Mouse (Mus musculus): Measurements from ENCODE around the gene Klk6. TPM values are rescaled to one million over a fixed set of nuclear protein-coding genes. Genes with fewer than 3 reads are reported as not detected.

Gene Klk6
- 0.15 TPM in 1 of 2 replicates, not detected in the other for polyA plus RNA-seq (2015; fragmentation: Nextera tagmentation; extraction: Ambion mirVana)

DNA sequence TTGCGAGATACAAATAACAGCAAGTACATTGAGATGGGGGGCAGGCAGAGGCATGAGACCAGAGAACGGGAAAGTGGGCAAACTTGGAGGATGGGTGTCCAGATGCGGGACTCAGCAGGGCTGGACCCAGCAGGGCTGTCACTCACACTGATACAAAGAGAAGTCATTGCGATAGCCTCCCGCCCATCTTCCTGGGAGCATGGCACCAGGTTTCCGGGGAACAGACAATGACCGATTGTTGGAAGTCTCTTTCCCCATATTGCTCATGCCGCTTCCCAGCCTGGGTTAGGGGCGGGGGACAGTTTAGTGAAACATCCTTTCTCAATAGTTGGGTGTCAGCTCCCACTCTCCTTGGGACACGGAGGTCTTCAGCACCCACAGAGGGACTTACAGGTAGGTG, at the start of gene Klk6:
Gene Klk6, plus strand, starts transcription at position 301 of the 400 bp plus-strand sequence.
- Histone ChIP-seq H3K9ac (replicated peaks; ENCODE audit: low read length) (no peak within 1 kb of the TSS), H3K27ac (ENCODE audit: low read length) (no peak within 1 kb of the TSS), H3K4me3 (ENCODE audit: low read length) (no peak within 1 kb of the TSS), H3K27me3 (ENCODE audit: insufficient read depth, low read length) (no peaks in the 10 kb centered on the region), H3K9me3 (ENCODE audit: low read length) (no peaks in the 10 kb centered on the region; the same call in 1 of the 2 replicates), H3K36me3 (ENCODE audit: insufficient read depth, low read length) (no peaks in the 10 kb centered on the region), H3K4me2 (replicated peaks; ENCODE audit: low read depth, low read length) (no peak within 1 kb of the TSS), H3K4me1 (ENCODE audit: insufficient read depth, low read length) (no peaks in the 10 kb centered on the region)
- no peak for ATAC-seq (ENCODE audit: low FRiP score, low TSS enrichment)
- WGBS, result 86% methylated on average over 10 of the region's 10 CpGs

DNA sequence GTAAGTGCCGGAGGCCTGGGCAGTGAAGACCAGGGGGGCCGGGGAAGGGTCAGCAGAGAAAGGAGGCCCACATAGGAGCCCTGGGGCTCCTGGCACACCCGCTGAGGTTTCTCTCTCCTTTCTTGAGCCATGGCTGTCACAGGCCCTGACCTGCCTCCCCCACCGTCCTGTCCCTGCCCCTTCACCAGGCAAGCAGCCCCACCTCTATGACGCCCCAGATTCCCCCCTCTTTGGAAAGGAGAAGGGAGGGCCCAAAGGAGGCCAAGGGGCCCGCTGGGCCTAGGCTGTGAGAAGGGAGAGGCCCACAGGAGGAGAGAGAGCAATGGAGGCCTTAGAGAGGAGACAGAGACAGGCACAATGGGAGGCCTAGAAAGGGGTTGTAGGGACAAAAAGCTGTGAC, 49.5 kb upstream of the Klk6 start:
- H3K4me2 ChIP-seq (replicated peaks; ENCODE audit: low read depth, low read length), result no peak overlapping the region
- 60% methylated on average over 6 of the region's 6 CpGs for WGBS
- no peaks in the 10 kb centered on the region for H3K4me1 ChIP-seq (ENCODE audit: insufficient read depth, low read length)
- H3K36me3 ChIP-seq (ENCODE audit: insufficient read depth, low read length), result no peaks in the 10 kb centered on the region
- H3K27me3 ChIP-seq (ENCODE audit: insufficient read depth, low read length), result no peaks in the 10 kb centered on the region
- no peak for ATAC-seq (ENCODE audit: low FRiP score, low TSS enrichment)
- no peak overlapping the region for H3K27ac ChIP-seq (ENCODE audit: low read length)
- no peaks in the 10 kb centered on the region for H3K9me3 ChIP-seq (ENCODE audit: low read length)
- no peak overlapping the region for H3K9ac ChIP-seq (replicated peaks; ENCODE audit: low read length)
- no peak overlapping the region for H3K4me3 ChIP-seq (ENCODE audit: low read length)

DNA sequence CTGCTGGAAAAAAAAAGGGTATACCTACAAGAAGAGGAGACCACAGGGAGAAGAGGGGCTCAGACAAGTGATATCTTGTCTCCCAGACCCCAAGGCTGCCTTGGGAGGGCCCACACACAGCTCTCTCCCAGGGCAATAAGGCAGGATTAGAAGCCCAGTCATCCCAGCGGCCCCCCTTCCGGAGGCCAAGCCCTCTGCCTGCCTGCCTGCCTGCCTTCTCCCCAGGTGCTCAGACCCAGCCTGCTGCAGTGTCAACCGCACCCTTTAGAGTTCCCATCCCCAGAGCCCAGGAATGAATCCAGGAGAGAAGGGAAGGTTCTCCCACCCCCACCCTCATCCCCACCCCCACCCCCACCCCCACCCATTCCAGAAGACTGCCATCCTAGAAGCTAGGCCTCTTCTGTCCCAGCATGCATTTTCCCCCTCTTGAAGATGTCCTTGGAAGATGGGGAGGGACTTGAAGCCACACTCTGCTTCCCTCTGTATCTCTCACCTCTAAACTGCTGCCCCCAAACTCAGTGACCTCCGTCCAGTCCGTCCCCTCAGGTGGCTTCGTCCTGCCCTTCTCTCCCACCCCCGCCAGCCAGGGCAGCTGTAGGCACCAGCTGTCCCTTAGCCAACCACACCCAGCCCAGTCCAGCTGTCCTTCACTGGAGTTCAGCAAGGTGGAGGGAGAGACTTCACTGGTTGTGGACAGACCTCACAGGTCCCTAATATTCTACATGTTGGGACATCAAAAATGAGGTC, 48.8 kb upstream of the Klk6 start:
- no peaks in the 10 kb centered on the region for H3K36me3 ChIP-seq (ENCODE audit: insufficient read depth, low read length)
- no peak overlapping the region for H3K4me3 ChIP-seq (ENCODE audit: low read length)
- H3K9ac ChIP-seq (replicated peaks; ENCODE audit: low read length), result no peak overlapping the region
- no peak overlapping the region for H3K4me2 ChIP-seq (replicated peaks; ENCODE audit: low read depth, low read length)
- H3K9me3 ChIP-seq (ENCODE audit: low read length), result no peaks in the 10 kb centered on the region
- H3K27ac ChIP-seq (ENCODE audit: low read length), result no peak overlapping the region
- ATAC-seq (ENCODE audit: low FRiP score, low TSS enrichment), result no peak
- H3K4me1 ChIP-seq (ENCODE audit: insufficient read depth, low read length), result no peaks in the 10 kb centered on the region
- WGBS, result 55% methylated on average over 6 of the region's 7 CpGs
- no peaks in the 10 kb centered on the region for H3K27me3 ChIP-seq (ENCODE audit: insufficient read depth, low read length)

DNA sequence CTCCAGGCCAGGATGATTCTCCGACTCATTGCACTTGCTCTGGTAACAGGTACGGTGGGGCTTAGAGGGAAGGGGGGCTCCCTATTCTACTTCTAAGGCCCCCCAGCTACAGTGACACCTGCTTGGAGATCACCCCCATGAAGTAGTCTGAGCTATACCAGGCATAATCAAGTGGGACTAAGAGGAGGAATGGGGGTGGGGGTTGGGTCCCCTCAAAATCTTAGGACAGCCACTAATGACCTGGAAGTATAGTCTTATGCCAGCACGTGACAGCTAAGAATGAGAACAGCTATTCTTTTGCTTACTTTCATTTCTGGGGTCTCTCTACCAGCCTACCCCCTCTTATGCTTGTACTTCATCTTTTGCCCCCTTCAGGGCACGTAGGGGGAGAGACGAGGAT, 47.8 kb upstream of the Klk6 start:
- H3K27me3 ChIP-seq (ENCODE audit: insufficient read depth, low read length), result no peaks in the 10 kb centered on the region
- no peak overlapping the region for H3K4me3 ChIP-seq (ENCODE audit: low read length)
- WGBS, result 86% methylated on average over 5 of the region's 5 CpGs
- no peak overlapping the region for H3K9ac ChIP-seq (replicated peaks; ENCODE audit: low read length)
- H3K9me3 ChIP-seq (ENCODE audit: low read length), result no peaks in the 10 kb centered on the region
- no peak overlapping the region for H3K4me2 ChIP-seq (replicated peaks; ENCODE audit: low read depth, low read length)
- H3K4me1 ChIP-seq (ENCODE audit: insufficient read depth, low read length), result no peaks in the 10 kb centered on the region
- no peaks in the 10 kb centered on the region for H3K36me3 ChIP-seq (ENCODE audit: insufficient read depth, low read length)
- no peak overlapping the region for H3K27ac ChIP-seq (ENCODE audit: low read length)
- ATAC-seq (ENCODE audit: low FRiP score, low TSS enrichment), result no peak

DNA sequence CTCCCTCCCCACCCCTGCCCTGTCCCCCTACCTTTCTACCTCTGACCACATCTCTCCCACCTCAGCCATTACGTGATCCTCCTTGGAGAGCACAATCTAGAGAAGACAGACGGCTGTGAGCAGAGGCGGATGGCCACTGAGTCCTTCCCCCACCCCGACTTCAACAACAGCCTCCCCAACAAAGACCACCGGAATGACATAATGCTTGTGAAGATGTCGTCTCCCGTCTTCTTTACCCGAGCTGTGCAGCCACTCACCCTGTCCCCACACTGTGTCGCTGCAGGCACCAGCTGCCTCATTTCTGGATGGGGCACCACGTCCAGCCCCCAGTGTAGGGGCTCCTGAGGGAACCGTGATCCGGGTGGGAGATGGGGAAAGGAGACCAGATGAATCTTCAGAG, 46.9 kb upstream of the Klk6 start:
- no peak for ATAC-seq (ENCODE audit: low FRiP score, low TSS enrichment)
- H3K4me1 ChIP-seq (ENCODE audit: insufficient read depth, low read length), result 0 out of 2 replicates have a peak, but pooled peaks cover 4% of the 10 kb centered on the region
- 83% methylated on average over 12 of the region's 12 CpGs for WGBS

DNA sequence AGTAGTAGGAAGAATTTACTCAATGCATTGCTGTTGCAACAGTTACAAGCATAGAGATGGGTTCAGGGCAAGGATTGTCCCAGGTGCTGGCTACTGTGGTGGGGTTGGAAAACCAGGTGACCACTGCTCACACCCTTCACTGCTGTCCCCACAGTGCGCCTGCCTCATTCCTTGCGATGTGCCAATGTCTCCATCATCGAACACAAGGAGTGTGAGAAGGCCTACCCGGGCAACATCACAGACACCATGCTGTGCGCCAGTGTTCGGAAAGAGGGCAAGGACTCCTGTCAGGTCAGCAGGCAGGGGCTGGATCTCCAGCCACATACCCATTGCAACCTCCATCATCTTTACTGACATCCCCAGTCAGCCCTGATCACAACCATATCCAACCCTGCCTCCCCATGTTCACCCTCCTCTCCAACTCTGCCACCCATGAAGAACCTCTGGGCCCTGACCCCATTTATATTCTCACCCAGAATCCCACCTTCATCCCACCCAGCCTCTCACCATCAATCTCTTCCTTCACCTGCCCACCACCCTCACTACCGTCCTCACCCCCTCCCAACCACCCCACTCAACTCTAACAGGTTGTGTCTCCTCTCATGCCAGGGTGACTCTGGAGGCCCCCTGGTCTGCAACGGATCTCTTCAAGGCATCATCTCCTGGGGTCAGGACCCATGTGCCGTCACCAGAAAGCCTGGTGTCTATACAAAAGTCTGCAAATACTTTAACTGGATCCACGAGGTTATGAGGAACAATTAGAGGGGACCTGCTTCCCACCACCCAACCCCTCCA, 45.9 kb upstream of the Klk6 start:
- H3K27me3 ChIP-seq (ENCODE audit: insufficient read depth, low read length), result no peaks in the 10 kb centered on the region; the same call in 1 of the 2 replicates
- H3K9ac ChIP-seq (replicated peaks; ENCODE audit: low read length), result no peak overlapping the region
- no peak overlapping the region for H3K4me2 ChIP-seq (replicated peaks; ENCODE audit: low read depth, low read length)
- no peak overlapping the region for H3K27ac ChIP-seq (ENCODE audit: low read length)
- H3K4me3 ChIP-seq (ENCODE audit: low read length), result no peak overlapping the region
- no peak for ATAC-seq (ENCODE audit: low FRiP score, low TSS enrichment)
- H3K36me3 ChIP-seq (ENCODE audit: insufficient read depth, low read length), result no peaks in the 10 kb centered on the region
- H3K9me3 ChIP-seq (ENCODE audit: low read length), result no peaks in the 10 kb centered on the region
- H3K4me1 ChIP-seq (ENCODE audit: insufficient read depth, low read length), result peaks cover 8% of the 10 kb centered on the region; the same call in 1 of the 2 replicates
- 91% methylated on average over 10 of the region's 10 CpGs for WGBS

More for the DNA sequence above, 46.9 kb upstream of the Klk6 start:
- no peaks in the 10 kb centered on the region for H3K9me3 ChIP-seq (ENCODE audit: low read length)
- no peaks in the 10 kb centered on the region for H3K27me3 ChIP-seq (ENCODE audit: insufficient read depth, low read length)
- H3K27ac ChIP-seq (ENCODE audit: low read length), result no peak overlapping the region
- H3K36me3 ChIP-seq (ENCODE audit: insufficient read depth, low read length), result no peaks in the 10 kb centered on the region
- H3K4me3 ChIP-seq (ENCODE audit: low read length), result no peak overlapping the region
- no peak overlapping the region for H3K9ac ChIP-seq (replicated peaks; ENCODE audit: low read length)
- no peak overlapping the region for H3K4me2 ChIP-seq (replicated peaks; ENCODE audit: low read depth, low read length)

DNA sequence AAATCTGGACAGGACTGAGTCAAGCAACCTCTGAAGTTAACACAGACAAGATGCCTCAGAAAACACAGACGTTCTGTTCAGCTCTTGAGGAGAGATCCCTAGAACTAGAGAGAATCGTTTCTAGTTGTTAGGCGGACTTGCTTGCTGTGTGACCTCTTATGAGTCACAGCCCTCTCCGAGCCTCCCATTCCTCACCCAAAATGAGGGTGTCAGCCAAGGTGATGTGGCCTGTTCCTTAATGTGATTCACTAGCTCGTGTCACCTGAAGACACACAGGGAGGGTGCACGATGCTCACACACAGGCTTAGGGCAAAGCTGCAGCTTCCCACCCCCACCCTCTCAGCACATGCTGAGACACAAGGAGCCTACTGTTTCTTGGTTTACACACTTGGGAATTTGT, 44.1 kb upstream of the Klk6 start:
- whole genome bisulfite sequencing, result 58% methylated on average over 6 of the region's 6 CpGs
- no peak overlapping the region for H3K4me3 ChIP-seq (ENCODE audit: low read length)

DNA sequence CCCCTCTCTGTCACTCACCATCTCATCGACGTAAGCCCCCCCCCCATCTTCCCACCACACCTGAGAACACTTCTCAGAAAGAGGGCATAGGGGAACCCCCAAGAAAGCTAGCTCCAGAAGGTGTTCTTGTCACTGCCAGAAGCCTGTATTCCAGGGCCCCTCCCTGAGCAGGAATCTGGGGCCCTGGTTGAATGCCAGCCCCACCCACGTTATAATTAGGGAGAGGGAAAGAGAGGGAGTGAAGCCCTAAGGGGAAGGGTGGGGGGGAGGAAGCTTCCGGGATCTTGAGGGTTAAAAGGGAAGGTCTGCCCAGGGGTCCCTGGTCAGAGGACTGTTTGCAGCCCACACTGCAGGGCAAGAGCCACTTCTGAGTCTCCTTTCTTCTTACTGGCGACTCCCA, 43.6 kb upstream of the Klk6 start, which contains the start of gene Klk10:
Gene Klk10, plus strand, starts transcription at position 290 of the 400 bp plus-strand sequence.
- H3K4me2 ChIP-seq (replicated peaks; ENCODE audit: low read depth, low read length), result no peak within 1 kb of the TSS
- no peak within 1 kb of the TSS for H3K27ac ChIP-seq (ENCODE audit: low read length)
- peaks cover 2% of the 10 kb centered on the region; the same call in 1 of the 2 replicates for H3K27me3 ChIP-seq (ENCODE audit: insufficient read depth, low read length)
- H3K9me3 ChIP-seq (ENCODE audit: low read length), result no peaks in the 10 kb centered on the region
- ATAC-seq (ENCODE audit: low FRiP score, low TSS enrichment), result no peak
- no peaks in the 10 kb centered on the region for H3K36me3 ChIP-seq (ENCODE audit: insufficient read depth, low read length)
- 55% methylated on average over 5 of the region's 5 CpGs for WGBS
- no peak within 1 kb of the TSS for H3K4me3 ChIP-seq (ENCODE audit: low read length)
- no peak within 1 kb of the TSS for H3K9ac ChIP-seq (replicated peaks; ENCODE audit: low read length)
- peaks cover 8% of the 10 kb centered on the region; the same call in 1 of the 2 replicates for H3K4me1 ChIP-seq (ENCODE audit: insufficient read depth, low read length)

More for the DNA sequence above, 44.1 kb upstream of the Klk6 start:
- H3K36me3 ChIP-seq (ENCODE audit: insufficient read depth, low read length), result no peaks in the 10 kb centered on the region
- H3K27me3 ChIP-seq (ENCODE audit: insufficient read depth, low read length), result peaks cover 2% of the 10 kb centered on the region; the same call in 1 of the 2 replicates
- H3K4me1 ChIP-seq (ENCODE audit: insufficient read depth, low read length), result peaks cover 8% of the 10 kb centered on the region; the same call in 1 of the 2 replicates
- no peaks in the 10 kb centered on the region for H3K9me3 ChIP-seq (ENCODE audit: low read length)
- no peak overlapping the region for H3K27ac ChIP-seq (ENCODE audit: low read length)
- no peak overlapping the region for H3K9ac ChIP-seq (replicated peaks; ENCODE audit: low read length)
- ATAC-seq (ENCODE audit: low FRiP score, low TSS enrichment), result no peak
- H3K4me2 ChIP-seq (replicated peaks; ENCODE audit: low read depth, low read length), result no peak overlapping the region

DNA sequence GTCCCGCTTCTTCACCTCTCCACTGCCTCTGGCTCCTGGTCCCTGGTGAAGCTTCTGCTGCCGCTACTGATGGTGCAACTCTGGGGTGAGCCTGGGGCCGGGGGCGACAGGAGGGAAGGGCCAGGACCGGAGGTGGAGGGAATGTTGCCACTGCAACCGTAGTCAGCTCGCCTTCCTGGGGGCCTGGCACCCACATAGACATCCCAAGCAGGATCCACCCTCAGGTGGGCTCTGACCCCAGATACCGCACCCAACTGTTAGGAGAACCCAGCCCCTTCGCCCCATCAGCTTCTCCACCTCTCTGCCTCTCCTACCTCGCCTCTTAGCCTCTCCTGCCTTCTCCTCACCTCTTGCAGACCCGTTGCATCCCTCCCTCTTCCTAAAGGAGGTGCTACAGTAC, 42.8 kb upstream of the Klk6 start:
- no peaks in the 10 kb centered on the region for H3K36me3 ChIP-seq (ENCODE audit: insufficient read depth, low read length)
- no peaks in the 10 kb centered on the region for H3K9me3 ChIP-seq (ENCODE audit: low read length)
- H3K9ac ChIP-seq (replicated peaks; ENCODE audit: low read length), result no peak overlapping the region
- 84% methylated on average over 11 of the region's 11 CpGs for WGBS
- no peak overlapping the region for H3K4me2 ChIP-seq (replicated peaks; ENCODE audit: low read depth, low read length)
- H3K27me3 ChIP-seq (ENCODE audit: insufficient read depth, low read length), result peaks cover 2% of the 10 kb centered on the region; the same call in 1 of the 2 replicates
- no peak overlapping the region for H3K4me3 ChIP-seq (ENCODE audit: low read length)
- H3K27ac ChIP-seq (ENCODE audit: low read length), result no peak overlapping the region
- H3K4me1 ChIP-seq (ENCODE audit: insufficient read depth, low read length), result peaks cover 8% of the 10 kb centered on the region; the same call in 1 of the 2 replicates
- no peak for ATAC-seq (ENCODE audit: low FRiP score, low TSS enrichment)
